Mouse (Mus musculus) testis, adult 2 months (tissue): ENCODE results near the gene Foxo3.

Experiments
- CTCF ChIP-seq: fragments of 200-500 bp; IDR thresholded peaks from 2 replicates; pipeline ENCODE4 v1.5.1; 2012; ENCODE audit warnings: low read depth, mild to moderate bottlenecking, inconsistent platforms, low read length, moderate library complexity; ENCODE audit not compliant: control insufficient read depth, insufficient read depth, insufficient replicate concordance
- POLR2A ChIP-seq: fragments of 200-500 bp; IDR thresholded peaks from 2 replicates; pipeline ENCODE4 v1.6.1; 2012; ENCODE audit warnings: low read depth, mild to moderate bottlenecking, inconsistent platforms, low read length, moderate library complexity; ENCODE audit not compliant: control insufficient read depth

- no peak for TF ChIP-seq POLR2A
- no peak for TF ChIP-seq CTCF
Measured at GRCm38 (mm10) chr10:42287666-42288065, 11.1 kb upstream of the Foxo3 start.
